Mouse (Mus musculus): ENCODE results near the gene Zbtb32.

The Zbtb32 gene

DNA sequence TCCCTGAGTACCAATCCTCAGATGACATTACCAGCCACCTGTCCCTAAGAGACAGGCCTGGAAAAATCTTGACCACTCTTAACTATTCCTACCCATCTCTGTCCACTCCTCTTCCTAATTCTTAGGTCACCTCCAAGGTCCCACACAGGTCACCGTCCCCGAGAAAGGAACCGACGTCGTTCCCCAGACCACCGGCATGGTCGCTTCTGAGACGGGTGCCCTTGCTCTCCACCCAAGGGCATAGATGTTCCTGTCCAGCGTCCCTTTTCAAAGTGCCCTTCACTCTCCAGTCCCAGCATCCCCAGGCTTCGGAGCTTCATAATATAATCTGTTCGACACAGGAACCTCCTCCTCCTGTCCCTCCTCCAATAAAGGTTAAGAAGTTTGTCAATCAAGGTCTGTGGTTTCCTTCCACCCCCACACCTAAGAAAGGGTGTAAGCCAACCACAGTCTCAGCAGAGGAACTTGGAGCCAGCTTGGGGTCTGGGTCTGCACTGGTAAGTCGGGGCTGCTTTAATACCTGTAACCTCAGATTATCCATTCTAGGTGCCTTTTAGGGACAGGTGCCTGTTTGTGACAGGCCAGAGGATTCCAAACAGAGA is 33.6 kb downstream of the Zbtb32 start, which contains the start of gene Igflr1:
Igflr1 (plus strand) TSS at position 458 of the 602 bp plus-strand sequence.
- no peak for DNase-seq

DNA sequence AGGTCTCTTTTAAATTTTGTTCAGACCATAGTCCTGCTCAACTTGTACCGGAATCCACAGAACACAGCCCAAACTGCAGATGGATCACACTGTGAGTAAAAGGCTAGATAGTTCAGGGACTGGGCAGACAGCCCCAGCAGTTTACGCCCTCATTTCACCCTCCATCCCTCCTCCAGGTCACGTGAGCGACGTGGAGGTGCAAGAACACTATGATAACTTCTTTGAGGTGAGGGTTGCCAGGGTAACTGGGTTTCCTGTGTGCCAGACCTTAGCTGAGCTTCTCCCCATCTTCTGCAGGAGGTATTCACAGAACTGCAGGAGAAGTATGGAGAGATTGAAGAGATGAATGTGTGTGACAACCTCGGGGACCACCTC is 34.8 kb downstream of the Zbtb32 start:
- DNase-seq, result no peak

DNA sequence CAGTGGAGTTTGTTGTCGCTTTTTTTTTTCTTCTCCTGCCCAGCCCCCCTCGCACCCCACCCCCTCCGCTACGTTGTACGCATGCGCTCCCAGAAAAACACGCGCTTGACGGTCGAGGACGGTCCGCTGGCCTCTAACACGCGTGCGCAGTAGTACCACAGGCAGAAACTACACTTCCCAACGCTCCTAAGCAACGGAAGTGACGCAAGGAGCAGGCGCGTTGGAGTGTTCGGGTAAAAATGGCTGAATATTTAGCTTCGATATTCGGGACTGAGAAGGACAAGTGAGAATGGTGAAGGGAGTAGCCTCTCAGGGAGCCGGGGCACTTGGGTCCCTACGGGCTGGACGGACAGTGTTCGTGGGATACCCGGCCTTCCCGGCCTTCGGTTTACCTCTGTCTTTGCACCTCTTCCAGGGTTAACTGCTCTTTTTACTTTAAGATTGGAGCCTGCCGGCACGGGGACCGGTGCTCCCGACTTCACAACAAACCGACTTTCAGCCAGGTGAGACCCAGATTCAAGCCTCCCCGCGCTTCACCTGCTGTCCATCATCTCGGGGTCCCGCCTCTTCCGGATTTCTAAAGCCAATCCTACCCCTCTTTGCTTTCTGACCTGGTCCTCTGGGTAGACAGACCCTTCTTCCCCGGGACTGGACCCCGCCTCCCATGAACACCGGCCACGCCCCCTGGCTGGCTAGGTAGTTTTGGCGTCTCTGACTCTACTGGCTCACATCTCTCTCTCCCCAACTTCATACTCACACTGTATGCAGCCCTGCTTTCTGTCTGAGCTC is 35.4 kb downstream of the Zbtb32 start, which contains the start of the genes U2af1l4, Gm49396 and Psenen:
U2af1l4 (plus strand) TSS at position 185 of the 789 bp plus-strand sequence.
Gm49396 (plus strand) TSS at position 228 of the 789 bp plus-strand sequence.
Psenen (minus strand) TSS at position 511 of the 789 bp plus-strand sequence.
- peak; percentile 97 to 98 for DNase-seq

DNA sequence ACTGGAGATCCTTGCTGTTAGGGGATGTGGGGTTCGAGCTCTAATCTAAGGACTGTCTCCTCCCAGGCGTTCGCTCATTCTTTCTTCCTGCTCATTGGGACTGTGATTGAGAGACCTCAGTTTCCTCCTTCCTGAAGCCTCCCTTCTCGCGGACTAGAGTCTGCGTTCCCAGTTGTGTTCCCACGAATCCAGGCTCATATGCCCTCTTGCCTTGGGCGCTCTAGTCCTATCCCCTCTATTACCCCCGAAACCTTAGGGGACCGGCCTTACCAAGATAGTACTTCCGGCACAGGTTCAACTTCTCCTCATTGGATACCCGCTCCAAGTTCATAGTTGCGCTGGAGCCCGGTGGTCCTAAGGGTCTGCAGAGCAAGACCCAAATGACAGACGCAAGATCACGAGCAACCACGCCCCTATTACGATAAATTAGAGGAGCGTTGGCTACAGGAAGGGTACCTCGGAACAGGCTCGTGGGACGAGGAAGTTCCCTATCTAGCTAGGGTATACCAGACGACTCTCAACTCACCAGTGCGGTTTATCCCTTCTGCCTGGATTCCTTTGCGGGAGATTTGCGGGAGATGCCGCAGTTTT is 36.1 kb downstream of the Zbtb32 start:
- peak in 1 of 2 experiments; percentile 45 for DNase-seq

DNA sequence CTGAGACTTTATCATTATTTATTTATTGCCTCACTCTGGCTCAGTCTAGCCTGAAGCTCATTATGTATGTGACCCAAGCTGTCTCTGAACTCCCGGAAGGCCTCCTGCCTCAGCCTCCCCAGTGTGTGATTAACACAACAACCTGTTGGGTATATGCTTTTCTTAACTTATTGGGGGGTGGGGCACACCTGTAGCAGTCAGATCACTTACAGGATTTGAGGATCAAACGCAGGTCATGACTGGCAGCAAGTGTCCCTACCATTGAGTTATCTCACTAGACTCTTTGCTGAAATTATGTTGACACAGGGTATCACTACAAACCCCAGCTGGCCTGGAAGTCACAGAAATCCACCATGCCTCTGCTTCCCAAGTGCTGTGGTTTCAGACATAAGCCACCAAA is 38.4 kb downstream of the Zbtb32 start:
- DNase-seq, result no peak

DNA sequence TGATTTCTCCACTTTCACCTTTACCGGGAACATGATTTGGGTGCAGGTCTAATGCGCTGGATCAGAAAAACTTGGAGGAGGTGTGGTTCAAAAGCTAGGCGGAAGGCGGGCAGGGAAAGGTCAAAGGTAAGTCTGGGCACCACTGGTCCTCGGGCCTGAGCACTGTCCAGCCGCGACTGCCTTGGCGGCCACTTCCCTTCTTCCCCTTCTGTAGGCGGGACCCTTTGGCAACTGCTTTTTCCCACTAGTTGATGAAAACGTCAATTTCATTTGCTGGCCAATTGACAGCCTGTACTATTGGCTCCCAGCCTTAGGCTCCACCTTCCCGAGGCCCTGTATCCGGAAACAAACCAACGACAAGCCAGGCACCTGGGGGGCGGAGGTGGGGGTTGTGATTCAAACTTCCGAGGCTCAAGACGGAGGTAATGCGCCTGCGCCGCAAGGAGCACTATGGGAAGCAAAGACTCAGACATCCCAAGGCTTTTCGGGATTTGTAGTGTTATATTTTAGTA is 39.2 kb downstream of the Zbtb32 start, which contains the start of gene Lin37:
Lin37 (minus strand) TSS at position 396 of the 512 bp plus-strand sequence.
- peak; percentile 99 for DNase-seq

DNA sequence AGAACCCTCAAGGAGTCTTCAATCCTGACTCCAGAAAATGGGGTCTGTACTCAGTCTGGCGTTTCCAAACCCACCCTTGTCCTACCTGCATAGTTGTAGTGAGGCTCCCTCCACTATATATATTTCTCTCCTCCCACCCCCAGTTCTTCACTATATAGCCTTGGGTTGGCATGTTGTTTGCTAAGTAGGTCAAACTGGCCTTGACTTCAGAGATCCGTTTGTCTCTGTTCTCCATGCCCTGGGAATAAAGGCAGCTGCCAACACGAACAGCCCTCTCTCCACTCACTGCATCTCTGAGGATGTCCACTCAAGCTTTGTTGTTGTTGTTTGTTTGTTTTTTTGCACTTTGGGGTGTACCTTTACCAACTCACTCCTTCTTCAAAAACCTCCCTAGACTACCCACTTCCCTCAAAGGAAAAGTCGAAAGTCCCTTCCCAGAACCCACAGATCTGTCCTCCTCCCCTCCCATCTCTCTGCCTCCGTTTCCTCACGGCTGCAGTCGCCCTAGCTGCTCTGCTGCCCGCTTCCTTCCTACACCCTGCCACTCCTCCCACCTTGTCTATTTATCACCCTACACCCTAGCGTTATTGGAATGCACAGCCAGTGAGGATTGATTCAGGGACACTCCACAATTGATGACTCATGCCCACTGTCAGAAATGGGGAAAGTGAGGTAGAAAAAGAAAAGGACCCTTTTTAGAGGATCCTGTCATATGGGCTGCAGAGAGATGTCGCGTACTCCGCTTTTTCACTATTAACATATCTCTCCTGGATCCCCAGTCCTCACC is 39.9 kb downstream of the Zbtb32 start:
- DNase-seq, result peak in 1 of 2 experiments; percentile 30

GRCm38 (mm10) chr7:30557901-30558514 is 40.7 kb downstream of the Zbtb32 start:
- DNase-seq, result peak in 1 of 2 experiments; percentile 15

DNA sequence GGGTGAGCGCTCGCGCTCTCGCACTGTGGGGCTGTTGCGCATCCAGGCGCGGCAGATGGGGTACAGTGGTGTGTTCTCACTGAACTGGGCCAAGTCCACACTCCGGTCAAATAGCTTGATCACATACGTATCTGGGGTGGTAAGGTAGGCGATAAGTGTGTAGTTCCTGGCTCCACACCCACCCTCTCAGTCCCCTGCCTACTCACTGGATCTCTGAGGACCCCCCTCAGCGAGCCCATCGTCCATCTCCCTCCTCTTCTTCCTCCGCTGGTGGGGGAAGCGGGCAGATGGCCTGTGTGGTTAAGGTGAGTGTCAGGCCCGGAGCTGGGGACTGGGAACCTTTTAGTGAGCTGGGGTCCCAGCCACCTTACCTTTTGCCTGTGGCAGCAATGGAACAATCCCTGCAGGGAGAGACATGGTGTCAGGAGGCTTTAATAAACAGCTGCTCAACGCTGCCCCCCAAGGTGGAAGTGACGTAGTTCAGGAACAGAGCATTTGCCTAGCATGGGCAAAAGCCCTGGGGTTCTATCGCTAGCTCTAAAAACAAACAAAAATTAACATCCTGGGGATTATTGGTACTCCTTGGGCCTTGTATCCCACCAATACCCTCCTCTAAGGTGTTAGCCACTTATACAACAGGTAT is 41.7 kb downstream of the Zbtb32 start:
- DNase-seq, result peak in 1 of 2 experiments; percentile 52

- DNase-seq, result no peak
Measured at GRCm38 (mm10) chr7:30553810-30554584, 44.7 kb downstream of the Zbtb32 start.

- DNase-seq, result peak; percentile 71 to 72
Measured at GRCm38 (mm10) chr7:30553021-30553589, 45.6 kb downstream of the Zbtb32 start.

DNA sequence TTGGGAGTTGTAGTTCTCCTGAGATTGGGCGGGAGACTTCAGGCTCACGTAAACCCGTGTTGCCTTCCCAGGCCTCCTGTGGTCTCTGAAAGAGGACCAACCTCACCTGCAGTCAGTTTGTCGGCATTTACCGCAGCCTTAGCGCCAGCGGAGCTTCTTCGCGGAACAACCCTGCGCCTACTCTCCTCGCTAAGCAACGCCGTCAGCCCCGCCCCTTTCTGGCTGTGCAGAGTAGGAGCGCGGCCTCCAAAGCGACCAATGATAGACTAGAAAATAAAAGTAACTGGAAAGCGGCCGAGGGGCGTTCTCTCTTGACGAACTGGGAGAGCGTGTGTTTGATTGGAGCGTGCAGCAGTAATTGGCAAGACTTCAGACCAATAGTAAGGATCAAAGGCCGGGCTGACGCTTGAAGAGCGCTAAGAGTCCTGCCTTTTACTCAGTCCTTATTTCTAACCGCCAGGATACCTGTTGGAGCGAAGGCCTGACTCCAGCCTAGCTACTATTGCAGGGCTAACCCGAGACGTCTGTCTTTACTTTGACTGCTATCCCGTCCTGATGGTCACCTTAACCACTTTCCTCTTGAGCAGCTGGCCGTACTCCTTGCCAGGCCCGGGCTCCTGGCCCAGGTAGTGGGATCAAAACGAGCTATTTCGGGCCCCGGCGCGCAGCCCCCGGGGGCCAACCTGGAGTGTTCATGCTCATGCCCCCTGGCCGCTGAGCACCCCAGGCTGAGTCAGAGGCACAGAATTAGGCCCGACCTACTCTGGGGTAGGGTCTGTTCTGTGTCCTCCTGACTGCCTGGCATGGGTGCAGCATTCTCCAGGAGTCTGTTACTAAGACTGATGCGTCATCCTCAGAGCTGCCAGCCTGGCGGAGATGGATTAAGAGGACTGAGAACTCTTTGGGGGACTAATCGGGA is 46.3 kb downstream of the Zbtb32 start, which contains the start of the genes Hspb6 and Proser3:
Hspb6 (plus strand) TSS at position 77 of the 919 bp plus-strand sequence.
Proser3 (minus strand) TSS at position 198 of the 919 bp plus-strand sequence.
- peak; percentile 99 for DNase-seq

DNA sequence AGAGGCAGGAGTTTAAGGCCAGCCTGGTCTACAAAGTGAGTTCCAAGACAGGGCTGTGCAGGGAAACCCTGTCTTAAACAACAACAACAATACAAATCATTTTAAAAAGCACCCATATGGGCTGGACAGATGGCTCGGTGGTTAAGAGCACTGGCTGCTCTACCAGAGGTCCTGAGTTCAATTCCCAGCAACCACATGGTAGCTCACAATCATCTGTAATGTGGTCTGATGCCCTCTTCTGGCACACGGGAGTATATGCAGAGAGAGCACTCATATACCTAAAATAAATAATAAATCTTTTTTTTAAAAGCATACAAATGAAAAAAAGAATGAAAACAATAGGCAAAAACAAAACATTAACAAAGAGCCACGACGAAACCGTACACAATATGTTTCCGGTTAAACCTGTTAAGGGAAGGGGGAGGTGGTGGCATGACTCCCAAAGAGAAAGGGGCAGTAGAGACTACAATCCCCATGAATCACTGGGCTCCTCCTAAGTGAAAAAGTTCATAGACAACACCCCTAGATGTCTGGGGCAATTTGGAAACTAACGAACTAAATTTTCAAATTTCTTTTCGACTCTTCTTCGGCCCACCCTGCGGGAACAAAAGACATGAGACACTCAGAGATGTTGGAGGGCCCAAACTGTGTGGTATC is 47.1 kb downstream of the Zbtb32 start:
- peak; percentile 76 to 84 for DNase-seq

- DNase-seq, result no peak
Measured at GRCm38 (mm10) chr7:30550603-30551002, 48.1 kb downstream of the Zbtb32 start.

DNA sequence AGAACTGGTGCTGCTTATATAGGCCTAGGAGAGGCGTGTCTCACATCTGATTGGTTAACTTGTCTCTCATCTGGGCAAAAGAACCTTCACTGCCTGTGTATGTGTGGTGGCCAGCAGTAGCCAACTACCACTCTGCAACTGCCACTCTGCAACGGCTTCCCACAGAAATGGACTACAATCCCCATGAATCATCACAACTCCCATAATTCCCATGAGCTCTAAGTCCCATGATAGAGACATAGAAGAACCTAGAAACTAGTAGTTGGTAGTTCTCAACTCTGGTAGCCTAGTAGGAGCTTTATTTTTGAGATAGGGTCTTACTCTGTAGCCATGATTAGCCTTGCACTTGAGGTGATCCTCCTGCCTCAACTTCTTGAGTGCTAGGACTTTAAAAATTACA is 48.8 kb downstream of the Zbtb32 start:
- DNase-seq, result no peak

DNA sequence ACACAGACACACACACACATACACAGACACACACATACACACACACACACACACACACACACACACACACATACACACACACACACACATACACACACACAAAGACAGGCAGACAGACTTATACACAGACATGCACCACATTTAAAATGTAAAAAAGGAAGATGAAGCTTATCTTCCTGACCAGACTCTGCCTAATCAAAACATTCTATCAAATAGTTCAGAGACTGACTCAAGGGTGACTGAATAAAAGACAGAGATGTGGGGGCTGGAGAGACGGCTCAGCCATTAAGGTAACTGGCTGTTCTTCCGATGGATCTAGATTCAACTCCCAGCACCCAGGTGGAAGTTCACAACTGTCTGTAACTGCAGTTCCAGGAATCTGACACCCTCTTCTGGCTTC is 54.4 kb downstream of the Zbtb32 start:
- DNase-seq, result no peak

- no peak for DNase-seq
Measured at GRCm38 (mm10) chr7:30540572-30540971, 58.1 kb downstream of the Zbtb32 start.
